Mouse (Mus musculus) heart, postnatal 14 days (tissue): ENCODE measurements around the gene Tex2. TPM values are rescaled to one million over a fixed set of nuclear protein-coding genes. Genes with fewer than 3 reads are reported as not detected.

ENCODE experiments used
- DNase-seq, 2 experiments: peaks; one replicate each; pipeline ENCODE4 v3.0.0; 2021 to 2022
- intact Hi-C: fragments of 180-260 bp; cut with DNase I; formaldehyde crosslinking; loops from one replicate; pipeline ENCODE4 v1.15.1; 2025
- total RNA-seq, 2 experiments: library from RNA; stranded (reverse); gene quantifications; 2 replicates each; pipeline ENCODE4 v1.2.3; 2021

Gene Tex2
- total RNA-seq, 2 experiments from 2014 or later = 38.2 to 39.2 TPM

GRCm38 (mm10) chr11:106468509-106468908, 144.7 kb downstream of the Tex2 start:
- intact Hi-C loops = no loop called here
- DNase-seq = no peak

GRCm38 (mm10) chr11:106465932-106466331, 147.3 kb downstream of the Tex2 start:
- DNase-seq = no peak
- intact Hi-C loops = no loop called here

GRCm38 (mm10) chr11:106465545-106465903, 147.7 kb downstream of the Tex2 start:
- DNase-seq = no peak
- intact Hi-C loops = no loop called here

GRCm38 (mm10) chr11:106464681-106465544, 148.3 kb downstream of the Tex2 start:
- no peak for DNase-seq
- intact Hi-C loops = no loop called here

GRCm38 (mm10) chr11:106463845-106464244, 149.4 kb downstream of the Tex2 start:
- intact Hi-C loops = no loop called here
- DNase-seq = no peak

GRCm38 (mm10) chr11:106462309-106462708, 150.9 kb downstream of the Tex2 start:
- intact Hi-C loops = no loop called here
- no peak for DNase-seq

GRCm38 (mm10) chr11:106461145-106461932, 151.9 kb downstream of the Tex2 start:
- intact Hi-C loops = no loop called here
- DNase-seq = no peak

- no peak for DNase-seq
- intact Hi-C loops = no loop called here
Observed at GRCm38 (mm10) chr11:106460671-106461070, 152.6 kb downstream of the Tex2 start.

- intact Hi-C loops = no loop called here
- DNase-seq = no peak
Observed at GRCm38 (mm10) chr11:106458540-106458939, 154.7 kb downstream of the Tex2 start.

Other genes starting within 250 kb of the Tex2 start
- 1 to 10 TPM; 1.0 to 1.7 TPM for gene Prr29, start 248.0 kb downstream of the Tex2 start, total RNA-seq
- 10 to 100 TPM; 44.1 to 44.7 TPM for gene Icam2, start 225.3 kb downstream of the Tex2 start, total RNA-seq
- gene Ern1, start 125.6 kb downstream of the Tex2 start, total RNA-seq = 10 to 100 TPM in 1 of 2 experiments, 1 to 10 TPM in 1; 9.9 to 10.9 TPM
- gene Pecam1, start 137.2 kb upstream of the Tex2 start, total RNA-seq = 100 to 1,000 TPM; 173 to 180 TPM
- gene Milr1, start 137.8 kb upstream of the Tex2 start, total RNA-seq = 1 to 10 TPM; 1.3 to 1.4 TPM
- 1 to 10 TPM; 3.8 to 4.1 TPM for gene Polg2, start 166.1 kb upstream of the Tex2 start, total RNA-seq
- 100 to 1,000 TPM; 425 to 428 TPM for gene Ddx5, start 175.8 kb upstream of the Tex2 start, total RNA-seq
- 1 to 10 TPM; 8.2 to 8.3 TPM for gene Cep95, start 175.8 kb upstream of the Tex2 start, total RNA-seq